ENCODE assay signal across 8 mouse cellular contexts in the genomic region with DNA sequence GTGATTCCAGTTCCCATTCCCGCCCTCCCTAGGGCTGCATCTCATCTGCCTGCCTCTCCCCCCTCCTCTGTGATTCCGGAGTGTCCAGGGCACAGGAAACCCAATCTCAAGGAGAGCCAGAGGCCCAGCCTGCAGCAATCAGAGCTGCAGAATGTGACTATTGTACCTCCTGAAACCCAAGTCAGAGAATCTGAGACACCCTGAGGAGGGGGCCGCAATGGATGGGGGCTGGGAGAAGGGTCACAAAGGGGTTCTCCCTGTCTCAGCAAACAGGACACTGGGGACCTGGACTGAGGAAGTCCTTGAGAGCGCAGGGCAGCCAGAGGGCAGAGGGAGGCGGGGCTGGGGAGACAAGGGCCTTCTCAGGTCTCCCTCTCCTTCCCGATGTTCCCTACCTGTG. TPM values are rescaled to one million over a fixed set of nuclear protein-coding genes. Genes with fewer than 3 reads are reported as not detected.
A peak's percentile ranks its signal among the peaks of the same experiment; 100 is the strongest.
DNase-seq lines count a peak whose midpoint lies in the region; ATAC-seq and TF ChIP-seq lines count a peak whose summit lies in the region.

No protein-coding gene starts in this region.

- no peak for DNase-seq in forebrain, embryonic 10.5 days (ENCODE audit: extremely low spot score, low spot score)
- DNase-seq in forebrain, embryonic 11.5 days (ENCODE audit: low spot score): no peak
- DNase-seq in left cerebral cortex, adult 2 months (ENCODE audit: extremely low spot score in 1 of 2, low spot score in 2 of 2): no peak
- DNase-seq in left cerebral cortex, postnatal 25 days (ENCODE audit: low spot score in 2 of 2): no peak
- peak; percentile 48 for DNase-seq in lung, postnatal 10 days
- no peak for DNase-seq in right cerebral cortex, adult 18-20 months
- no peak for DNase-seq in left cerebral cortex, postnatal 36 days (ENCODE audit: low spot score in 2 of 2)

- intact Hi-C loops in left cerebral cortex, adult 2 months (cut with DNase I): no loop called here
- intact Hi-C loops in left cerebral cortex, postnatal 25 days (cut with DNase I): no loop called here
- intact Hi-C loops in left cerebral cortex, postnatal 36 days (cut with DNase I): no loop called here

- no peak for TF ChIP-seq CTCF in left cerebral cortex, adult 2 months (IDR thresholded peaks at IDR 0.05)

- peaks cover 79% of the 10 kb centered on the region for H3K4me1 ChIP-seq in forebrain, embryonic 10.5 days
- peaks cover 36% of the 10 kb centered on the region for H3K4me1 ChIP-seq in forebrain, embryonic 11.5 days (replicated peaks; ENCODE audit: control insufficient read depth, insufficient read depth, low read length)
- peaks cover 75% of the 10 kb centered on the region for H3K4me1 ChIP-seq in heart, embryonic 16.5 days (ENCODE audit: control insufficient read depth, insufficient read depth, low read length)

- H3K27me3 ChIP-seq in forebrain, embryonic 10.5 days (ENCODE audit: poor library complexity, severe bottlenecking): peaks cover 98% of the 10 kb centered on the region
- H3K27me3 ChIP-seq in forebrain, embryonic 11.5 days (ENCODE audit: control insufficient read depth, insufficient read depth, low read length): peaks cover 21% of the 10 kb centered on the region
- no peaks in the 10 kb centered on the region for H3K27me3 ChIP-seq in heart, embryonic 16.5 days (ENCODE audit: control insufficient read depth, insufficient read depth, low read length)

- no peaks in the 10 kb centered on the region for H3K9me3 ChIP-seq in forebrain, embryonic 10.5 days
- H3K9me3 ChIP-seq in forebrain, embryonic 11.5 days (ENCODE audit: control insufficient read depth, low read length): no peaks in the 10 kb centered on the region
- H3K9me3 ChIP-seq in heart, embryonic 16.5 days (replicated peaks; ENCODE audit: control insufficient read depth, low read length): no peaks in the 10 kb centered on the region

- 40% methylated on average over 6 of the region's 6 CpGs for WGBS in forebrain, embryonic 10.5 days
- WGBS in forebrain, embryonic 11.5 days: 62% methylated on average over 6 of the region's 6 CpGs
- WGBS in heart, embryonic 16.5 days: 41% methylated on average over 6 of the region's 6 CpGs

- H3K4me2 ChIP-seq in forebrain, embryonic 11.5 days (ENCODE audit: low read depth, low read length, severe bottlenecking): no peak overlapping the region
- no peak overlapping the region for H3K4me2 ChIP-seq in heart, embryonic 16.5 days (ENCODE audit: low read depth, low read length)

- ATAC-seq in forebrain, embryonic 11.5 days (replicated peaks; ENCODE audit: low FRiP score): no peak
- 0 out of 2 replicates have a peak, but pooled peaks have one; percentile 5 for ATAC-seq in heart, embryonic 16.5 days (replicated peaks; ENCODE audit: extremely low read depth, insufficient read depth, low FRiP score)

- peak overlapping the region; percentile 45; the same call in 1 of the 2 replicates for H3K27ac ChIP-seq in forebrain, embryonic 10.5 days
- H3K27ac ChIP-seq in forebrain, embryonic 11.5 days (ENCODE audit: low read depth, low read length): no peak overlapping the region
- H3K27ac ChIP-seq in left cerebral cortex, adult 2 months: peak overlapping the region; percentile 66
- peak overlapping the region; percentile 2; the same call in 1 of the 2 replicates for H3K27ac ChIP-seq in heart, embryonic 16.5 days (ENCODE audit: low read length)

- H3K9ac ChIP-seq in forebrain, embryonic 11.5 days (ENCODE audit: low read length): no peak overlapping the region
- peak overlapping the region; percentile 56 for H3K9ac ChIP-seq in heart, embryonic 16.5 days (ENCODE audit: low read length)

- no peaks in the 10 kb centered on the region for H3K36me3 ChIP-seq in forebrain, embryonic 10.5 days (replicated peaks)
- H3K36me3 ChIP-seq in forebrain, embryonic 11.5 days (ENCODE audit: control insufficient read depth, insufficient read depth, low read length): no peaks in the 10 kb centered on the region
- no peaks in the 10 kb centered on the region for H3K36me3 ChIP-seq in heart, embryonic 16.5 days (ENCODE audit: control insufficient read depth, insufficient read depth)

- H3K4me3 ChIP-seq in forebrain, embryonic 10.5 days: no peak overlapping the region
- H3K4me3 ChIP-seq in forebrain, embryonic 11.5 days (ENCODE audit: low read depth, low read length): no peak overlapping the region
- no peak overlapping the region for H3K4me3 ChIP-seq in left cerebral cortex, adult 2 months
- H3K4me3 ChIP-seq in heart, embryonic 16.5 days (ENCODE audit: low read length): no peak overlapping the region

RNA-seq across cellular contexts. Expression of a gene that starts 10.2 kb away (rescaled TPM):
- polyA plus RNA-seq in forebrain, embryonic 10.5 days (2016; fragmentation: Nextera tagmentation; extraction: Ambion mirVana): 1.3 and 2.1 TPM in 2 replicates
- polyA plus RNA-seq in forebrain, embryonic 11.5 days (2014; fragmentation: Nextera tagmentation; extraction: Ambion mirVana): 3.0 and 3.1 TPM in 2 replicates
- not detected for total RNA-seq in left cerebral cortex, adult 2 months (2021)
- under 1 TPM in 1 of 2 experiments, not detected in 1; 0.71 TPM for total RNA-seq in left cerebral cortex, postnatal 25 days (2021)
- 3.1 and 4.7 TPM in 2 replicates for polyA plus RNA-seq in heart, embryonic 16.5 days (2015; fragmentation: Nextera tagmentation; extraction: Ambion mirVana)
- total RNA-seq in left cerebral cortex, postnatal 36 days (2021): not detected

RNA-seq across cellular contexts. Expression of a gene that starts 31.7 kb away (rescaled TPM):
- 4.9 and 5.8 TPM in 2 replicates for polyA plus RNA-seq in forebrain, embryonic 10.5 days (2016; fragmentation: Nextera tagmentation; extraction: Ambion mirVana)
- polyA plus RNA-seq in forebrain, embryonic 11.5 days (2014; fragmentation: Nextera tagmentation; extraction: Ambion mirVana): 5.0 and 5.7 TPM in 2 replicates
- total RNA-seq in left cerebral cortex, adult 2 months (2021): 1 to 10 TPM; 1.6 to 2.6 TPM
- total RNA-seq in left cerebral cortex, postnatal 25 days (2021): 1 to 10 TPM; 2.8 to 3.5 TPM
- 10.2 and 12.0 TPM in 2 replicates for polyA plus RNA-seq in heart, embryonic 16.5 days (2015; fragmentation: Nextera tagmentation; extraction: Ambion mirVana)
- total RNA-seq in left cerebral cortex, postnatal 36 days (2021): 1 to 10 TPM; 2.4 to 3.4 TPM

RNA-seq across cellular contexts. Expression of a gene that starts 45.3 kb away (rescaled TPM):
- polyA plus RNA-seq in forebrain, embryonic 10.5 days (2016; fragmentation: Nextera tagmentation; extraction: Ambion mirVana): 31.3 and 31.5 TPM in 2 replicates
- polyA plus RNA-seq in forebrain, embryonic 11.5 days (2014; fragmentation: Nextera tagmentation; extraction: Ambion mirVana): 34.6 and 37.7 TPM in 2 replicates
- 10 to 100 TPM; 95.5 to 96.8 TPM for total RNA-seq in left cerebral cortex, adult 2 months (2021)
- 10 to 100 TPM; 97.8 to 97.9 TPM for total RNA-seq in left cerebral cortex, postnatal 25 days (2021)
- 11.7 and 14.4 TPM in 2 replicates for polyA plus RNA-seq in heart, embryonic 16.5 days (2015; fragmentation: Nextera tagmentation; extraction: Ambion mirVana)
- total RNA-seq in left cerebral cortex, postnatal 36 days (2021): 10 to 100 TPM; 94.2 to 99.7 TPM

RNA-seq across cellular contexts. Expression of a gene that starts 46.9 kb away (rescaled TPM):
- 68.8 and 69.3 TPM in 2 replicates for polyA plus RNA-seq in forebrain, embryonic 10.5 days (2016; fragmentation: Nextera tagmentation; extraction: Ambion mirVana)
- 52.7 and 72.3 TPM in 2 replicates for polyA plus RNA-seq in forebrain, embryonic 11.5 days (2014; fragmentation: Nextera tagmentation; extraction: Ambion mirVana)
- 100 to 1,000 TPM; 108 to 115 TPM for total RNA-seq in left cerebral cortex, adult 2 months (2021)
- total RNA-seq in left cerebral cortex, postnatal 25 days (2021): 10 to 100 TPM; 85.2 to 90.1 TPM
- 43.2 and 46.7 TPM in 2 replicates for polyA plus RNA-seq in heart, embryonic 16.5 days (2015; fragmentation: Nextera tagmentation; extraction: Ambion mirVana)
- total RNA-seq in left cerebral cortex, postnatal 36 days (2021): 100 to 1,000 TPM in 1 of 2 experiments, 10 to 100 TPM in 1; 84.5 to 124 TPM
